Mouse (Mus musculus) MEL (cell line): ENCODE measurements around the gene Hacd4. TPM values are rescaled to one million over a fixed set of nuclear protein-coding genes. Genes with fewer than 3 reads are reported as not detected.
A peak's percentile ranks its signal among the peaks of the same experiment; 100 is the strongest.

Experiments
- DNase-seq: peaks from one replicate; pipeline ENCODE4 v3.0.0; 2011; ENCODE audit warnings: low read depth, low spot score
- H3K27ac ChIP-seq: 2 replicates; pipeline ENCODE4 v1.5.1; 2012; ENCODE audit warnings: low read depth, mild to moderate bottlenecking, control low read depth, low read length, moderate library complexity; ENCODE audit not compliant: control insufficient read depth
- H3K27me3 ChIP-seq, 2 experiments: fragments of 150-350 bp in 1 of 2; sonication (generic) in 1 of 2; 2 replicates each; pipeline ENCODE4 v1.6.1; 2012; ENCODE audit warnings: low read length in 2 of 2, mild to moderate bottlenecking in 2 of 2, improper control_type of control experiment in 1 of 2, moderate library complexity in 1 of 2; ENCODE audit not compliant: insufficient read depth in 2 of 2, control insufficient read depth in 1 of 2
- H3K36me3 ChIP-seq, 2 experiments: 2 replicates each; pipeline ENCODE4 v1.6.1; 2012 to 2014; ENCODE audit warnings: low read length in 2 of 2, improper control_type of control experiment in 1 of 2, inconsistent platforms in 1 of 2, mild to moderate bottlenecking in 1 of 2; ENCODE audit not compliant: insufficient read depth in 2 of 2, control insufficient read depth in 1 of 2
- H3K4me1 ChIP-seq, 2 experiments: fragments of 150-350 bp in 1 of 2; sonication (generic) in 1 of 2; 2 replicates each; pipeline ENCODE4 v1.6.1; 2012; ENCODE audit warnings: low read length in 2 of 2, improper control_type of control experiment in 1 of 2, mild to moderate bottlenecking in 1 of 2; ENCODE audit not compliant: insufficient read depth in 2 of 2, control insufficient read depth in 1 of 2
- H3K4me3 ChIP-seq, 2 experiments: fragments of 150-350 bp in 1 of 2; sonication (generic) in 1 of 2; 2 replicates each; pipeline ENCODE4 v1.5.1; 2012; ENCODE audit warnings: low read depth in 2 of 2, low read length in 2 of 2, mild to moderate bottlenecking in 2 of 2, moderate library complexity in 2 of 2, control low read depth in 1 of 2, improper control_type of control experiment in 1 of 2; ENCODE audit not compliant: control insufficient read depth in 1 of 2, insufficient read depth in 1 of 2
- H3K79me2 ChIP-seq: 2 replicates; pipeline ENCODE4 v1.6.1; 2012; ENCODE audit warnings: mild to moderate bottlenecking, low read length, moderate library complexity; ENCODE audit not compliant: control insufficient read depth, poor library complexity, insufficient read depth
- H3K9ac ChIP-seq: 2 replicates; pipeline ENCODE4 v1.6.1; 2012; ENCODE audit warnings: low read depth, mild to moderate bottlenecking, control low read depth, low read length, moderate library complexity; ENCODE audit not compliant: control insufficient read depth, poor library complexity, severe bottlenecking
- H3K9me3 ChIP-seq: fragments of 150-350 bp; sonication (generic); replicated peaks from 2 replicates; pipeline ENCODE4 v1.6.1; 2012; ENCODE audit warnings: mild to moderate bottlenecking, low read length, improper control_type of control experiment, moderate library complexity; ENCODE audit not compliant: insufficient read depth
- BHLHE40 ChIP-seq: IDR thresholded peaks from 2 replicates; pipeline ENCODE4 v1.6.1; 2012; ENCODE audit warnings: low read depth, mild to moderate bottlenecking, inconsistent platforms, low read length, improper control_type of control experiment, borderline replicate concordance
- CHD1 ChIP-seq: IDR thresholded peaks from 2 replicates; pipeline ENCODE4 v1.6.1; 2012; ENCODE audit warnings: low read depth, mild to moderate bottlenecking, inconsistent platforms, low read length, improper control_type of control experiment
- E2F4 ChIP-seq: IDR thresholded peaks from 2 replicates; pipeline ENCODE4 v1.6.1; 2011; ENCODE audit warnings: low read depth, low read length, improper control_type of control experiment, borderline replicate concordance
- ETS1 ChIP-seq: IDR thresholded peaks from 2 replicates; pipeline ENCODE4 v1.6.1; 2012; ENCODE audit warnings: low read depth, mild to moderate bottlenecking, inconsistent platforms, low read length, improper control_type of control experiment, moderate library complexity
- GABPA ChIP-seq: IDR thresholded peaks from 2 replicates; pipeline ENCODE4 v1.6.1; 2012; ENCODE audit warnings: low read depth, mild to moderate bottlenecking, inconsistent platforms, low read length, improper control_type of control experiment, moderate library complexity
- GATA1 ChIP-seq: IDR thresholded peaks from 2 replicates; pipeline ENCODE4 v1.6.1; 2011; ENCODE audit warnings: low read depth, low read length, improper control_type of control experiment
- HCFC1 ChIP-seq: IDR thresholded peaks from 2 replicates; pipeline ENCODE4 v1.6.1; 2012; ENCODE audit warnings: low read depth, mild to moderate bottlenecking, inconsistent platforms, low read length, improper control_type of control experiment, moderate library complexity
- JUND ChIP-seq: IDR thresholded peaks from 2 replicates; pipeline ENCODE4 v1.6.1; 2011; ENCODE audit warnings: low read depth, mild to moderate bottlenecking, improper control_type of control experiment, low read length
- KAT2A ChIP-seq: conservative IDR thresholded peaks from 2 replicates; pipeline ENCODE4 v1.6.1; 2012; ENCODE audit warnings: low read depth, low read length, improper control_type of control experiment, inconsistent platforms
- MAFK ChIP-seq: IDR thresholded peaks from 2 replicates; pipeline ENCODE4 v1.6.1; 2011; ENCODE audit warnings: low read depth, mild to moderate bottlenecking, low read length, improper control_type of control experiment, borderline replicate concordance
- MEF2A ChIP-seq: IDR thresholded peaks from 2 replicates; pipeline ENCODE4 v1.6.1; 2014; ENCODE audit warnings: low read depth, mild to moderate bottlenecking, inconsistent platforms, low read length, improper control_type of control experiment; ENCODE audit not compliant: poor library complexity, insufficient replicate concordance, severe bottlenecking; ENCODE audit errors: extremely low read depth
- MYB ChIP-seq: IDR thresholded peaks from 2 replicates; pipeline ENCODE4 v1.6.1; 2011; ENCODE audit warnings: mild to moderate bottlenecking, low read depth, low read length, improper control_type of control experiment
- NRF1 ChIP-seq: IDR thresholded peaks from 2 replicates; pipeline ENCODE4 v1.6.1; 2014; ENCODE audit warnings: low read depth, mild to moderate bottlenecking, inconsistent platforms, low read length, improper control_type of control experiment, moderate library complexity; ENCODE audit not compliant: poor library complexity, insufficient read depth, severe bottlenecking
- POLR2A ChIP-seq, 2 experiments: IDR thresholded peaks; 2 replicates each; pipeline ENCODE4 v1.6.1; 2011 to 2012; ENCODE audit warnings: low read length in 2 of 2, mild to moderate bottlenecking in 2 of 2, control low read depth in 1 of 2, improper control_type of control experiment in 1 of 2, low read depth in 1 of 2, moderate library complexity in 1 of 2; ENCODE audit not compliant: control insufficient read depth in 1 of 2, insufficient read depth in 1 of 2, poor library complexity in 1 of 2
- POLR2AphosphoS2 ChIP-seq: IDR thresholded peaks from 2 replicates; pipeline ENCODE4 v1.6.1; 2011; ENCODE audit warnings: low read length, improper control_type of control experiment
- POLR2AphosphoS5 ChIP-seq: IDR thresholded peaks from 2 replicates; pipeline ENCODE4 v1.6.1; 2012; ENCODE audit warnings: low read depth, borderline replicate concordance, mild to moderate bottlenecking, inconsistent platforms, low read length, moderate library complexity, mixed read lengths
- RAD21 ChIP-seq: IDR thresholded peaks from 2 replicates; pipeline ENCODE4 v1.6.1; 2011; ENCODE audit warnings: mild to moderate bottlenecking, low read depth, low read length, improper control_type of control experiment
- RCOR1 ChIP-seq: IDR thresholded peaks from 2 replicates; pipeline ENCODE4 v1.6.1; 2012; ENCODE audit warnings: low read depth, mild to moderate bottlenecking, inconsistent platforms, low read length, improper control_type of control experiment
- SIN3A ChIP-seq: IDR thresholded peaks from 2 replicates; pipeline ENCODE4 v1.6.1; 2012; ENCODE audit warnings: low read length, improper control_type of control experiment, inconsistent platforms
- SMC3 ChIP-seq: IDR thresholded peaks from 2 replicates; pipeline ENCODE4 v1.6.1; 2011; ENCODE audit warnings: low read depth, low read length, improper control_type of control experiment
- TCF12 ChIP-seq: IDR thresholded peaks from 2 replicates; pipeline ENCODE4 v1.6.1; 2014; ENCODE audit warnings: low read depth, mild to moderate bottlenecking, inconsistent platforms, low read length, improper control_type of control experiment, moderate library complexity
- UBTF ChIP-seq: IDR thresholded peaks from 2 replicates; pipeline ENCODE4 v1.6.1; 2012; ENCODE audit warnings: low read depth, mild to moderate bottlenecking, inconsistent platforms, low read length, improper control_type of control experiment, moderate library complexity, borderline replicate concordance; ENCODE audit not compliant: insufficient read depth
- USF1 ChIP-seq: IDR thresholded peaks from 2 replicates; pipeline ENCODE4 v1.6.1; 2014; ENCODE audit warnings: low read depth, mild to moderate bottlenecking, inconsistent platforms, low read length, improper control_type of control experiment, moderate library complexity
- ZC3H11A ChIP-seq: IDR thresholded peaks from 2 replicates; pipeline ENCODE4 v1.6.1; 2012; ENCODE audit warnings: low read depth, mild to moderate bottlenecking, inconsistent platforms, low read length, improper control_type of control experiment
- ZKSCAN1 ChIP-seq: IDR thresholded peaks from 2 replicates; pipeline ENCODE4 v1.6.1; 2012; ENCODE audit warnings: low read depth, mild to moderate bottlenecking, inconsistent platforms, low read length, improper control_type of control experiment, moderate library complexity
- polyA plus RNA-seq, 2 experiments: library from polyadenylated mRNA; stranded (reverse) in 1 of 2; unstranded in 1 of 2; fragments of >175 nt in 1 of 2; fragments of >200 nt in 1 of 2; gene quantifications; 2 replicates each; pipeline versions ENCODE4 v1.2.1 to v1.2.4; 2012; ENCODE audit warnings: low replicate concordance in 2 of 2, low read depth in 1 of 2; ENCODE audit not compliant: insufficient read length in 2 of 2, insufficient read depth in 1 of 2, missing spikeins in 1 of 2
- total RNA-seq: library from RNA; depleted of rRNA; stranded (reverse); fragments of 300-350 nt; gene quantifications from 2 replicates; pipeline ENCODE4 v1.2.3, GENCODE M21; 2012

Hacd4 gene
- total and polyA plus RNA-seq, 3 experiments: 0.19 to 0.64 TPM; not detected in 1

GRCm38 (mm10) chr4:88415017-88415416 lies 23.7 kb downstream of the Hacd4 start:
- Histone ChIP-seq H3K4me3 (no peak overlapping the region), H3K9me3 (no peaks in the 10 kb centered on the region), H3K27ac (no peak overlapping the region), H3K9ac (no peak overlapping the region), H3K79me2 (no peaks in the 10 kb centered on the region), H3K4me1 (peaks cover 3 to 4% of the 10 kb centered on the region in 2 experiments; a peak in 2 of 4 replicates), H3K36me3 (peaks cover 0 to 3% of the 10 kb centered on the region in 2 experiments; a peak in 2 of 4 replicates), H3K27me3 (no peaks in the 10 kb centered on the region)
- DNase-seq: peak; percentile 21
- TF ChIP-seq MEF2A (0 out of 2 replicates have a peak, but pooled peaks have one; percentile 72), ETS1 (peak; percentile 43), RAD21 (no peak)

GRCm38 (mm10) chr4:88412331-88412730 lies 26.4 kb downstream of the Hacd4 start:
- no peak for TF ChIP-seq MYB
- no peak for TF ChIP-seq RCOR1
- no peak for TF ChIP-seq TCF12
- no peak for TF ChIP-seq SIN3A
- TF ChIP-seq HCFC1: no peak
- no peaks in the 10 kb centered on the region for H3K27me3 ChIP-seq

GRCm38 (mm10) chr4:88409279-88409678 lies 29.4 kb downstream of the Hacd4 start:
- Histone ChIP-seq H3K36me3 (peaks cover 0 to 7% of the 10 kb centered on the region in 2 experiments; a peak in 2 of 4 replicates), H3K9me3 (no peaks in the 10 kb centered on the region), H3K27me3 (no peaks in the 10 kb centered on the region), H3K9ac (no peak overlapping the region), H3K4me1 (peaks cover 5 to 11% of the 10 kb centered on the region in 2 experiments), H3K4me3 (no peak overlapping the region), H3K79me2 (no peaks in the 10 kb centered on the region), H3K27ac (no peak overlapping the region)
- DNase-seq: no peak
- TF ChIP-seq ZKSCAN1 (no peak), POLR2AphosphoS2 (no peak), ETS1 (no peak), KAT2A (no peak), MAFK (no peak), NRF1 (no peak), POLR2A (IDR thresholded peaks at IDR 0.05; ENCODE audit: control insufficient read depth in 1 of 2, insufficient read depth in 1 of 2, low read depth in 1 of 2, low read length in 2 of 2, poor library complexity in 1 of 2) (no peak), UBTF (no peak), HCFC1 (no peak), MEF2A (no peak), POLR2AphosphoS5 (no peak), CHD1 (no peak), E2F4 (no peak), JUND (no peak), GABPA (no peak), SMC3 (no peak), GATA1 (no peak), USF1 (no peak), BHLHE40 (no peak), ZC3H11A (no peak)

More at GRCm38 (mm10) chr4:88412331-88412730, 26.4 kb downstream of the Hacd4 start:
- H3K4me1 ChIP-seq: peaks cover 0 to 8% of the 10 kb centered on the region in 2 experiments
- no peaks in the 10 kb centered on the region for H3K9me3 ChIP-seq
- DNase-seq: no peak
- peaks cover 0 to 3% of the 10 kb centered on the region in 2 experiments; a peak in 2 of 4 replicates for H3K36me3 ChIP-seq
- H3K4me3 ChIP-seq: no peak overlapping the region
- no peaks in the 10 kb centered on the region for H3K79me2 ChIP-seq
- H3K9ac ChIP-seq: no peak overlapping the region
- no peak overlapping the region for H3K27ac ChIP-seq
